Mouse (Mus musculus) forebrain, embryonic 13.5 days (tissue): ENCODE results near the gene Zfp94. TPM values are rescaled to one million over a fixed set of nuclear protein-coding genes. Genes with fewer than 3 reads are reported as not detected.

Experiments
- ATAC-seq: fragments of 200-750 bp; cut with Nextera tagmentation; 2 replicates; pipeline ENCODE4 v1.8.0; 2017
- H3K27ac ChIP-seq: fragments of 300-500 bp; sonication (generic); 2 replicates; pipeline ENCODE4 v1.5.1; 2015; ENCODE audit warnings: inconsistent platforms, mild to moderate bottlenecking, moderate library complexity
- H3K27me3 ChIP-seq: fragments of 300-500 bp; sonication (generic); 2 replicates; pipeline ENCODE4 v1.6.1; 2015; ENCODE audit warnings: mild to moderate bottlenecking, inconsistent platforms
- H3K36me3 ChIP-seq: fragments of 300-500 bp; sonication (generic); 2 replicates; pipeline ENCODE4 v1.6.1; 2015; ENCODE audit warnings: mild to moderate bottlenecking, inconsistent platforms; ENCODE audit not compliant: poor library complexity, severe bottlenecking
- H3K4me1 ChIP-seq: fragments of 300-500 bp; sonication (generic); 2 replicates; pipeline ENCODE4 v1.6.1; 2015; ENCODE audit warnings: inconsistent platforms
- H3K4me2 ChIP-seq: fragments of 300-500 bp; sonication (generic); 2 replicates; pipeline ENCODE4 v1.6.1; 2015; ENCODE audit warnings: inconsistent platforms, mild to moderate bottlenecking, moderate library complexity
- H3K4me3 ChIP-seq: fragments of 300-500 bp; sonication (generic); 2 replicates; pipeline ENCODE4 v1.5.1; 2015; ENCODE audit warnings: mild to moderate bottlenecking, inconsistent platforms
- H3K9ac ChIP-seq: fragments of 300-500 bp; sonication (generic); 2 replicates; pipeline ENCODE4 v1.6.1; 2015; ENCODE audit warnings: mild to moderate bottlenecking, inconsistent platforms
- H3K9me3 ChIP-seq: fragments of 300-500 bp; sonication (generic); replicated peaks from 2 replicates; pipeline ENCODE4 v1.6.1; 2016; ENCODE audit warnings: inconsistent platforms
- WGBS: fragments of 180-500 bp; shearing (Covaris S2); methylation state at CpG from one replicate; pipeline ENCODE4 v1.1.7; 2015; 5-methylcytosine and 5-hydroxymethylcytosine counted together
- polyA plus RNA-seq: library from polyadenylated mRNA; unstranded; fragments of >200 nt; fragmentation: Nextera tagmentation; extraction: Ambion mirVana; gene quantifications from 2 replicates; pipeline ENCODE4 v1.2.1, GENCODE M21; 2015

Zfp94 gene
- 20.1 and 20.9 TPM in 2 replicates for polyA plus RNA-seq

- Histone ChIP-seq H3K4me1 (peaks cover 12% of the 10 kb centered on the region), H3K36me3 (peaks cover 7% of the 10 kb centered on the region), H3K9ac (peak within 1 kb of the TSS; percentile 84), H3K4me2 (peak within 1 kb of the TSS; percentile 86), H3K27ac (peak within 1 kb of the TSS; percentile 72), H3K9me3 (no peaks in the 10 kb centered on the region), H3K27me3 (peaks cover 10% of the 10 kb centered on the region), H3K4me3 (peak within 1 kb of the TSS; percentile 64)
- WGBS: under 1% methylated on average over 33 of the region's 33 CpGs
- peak; percentile 97 for ATAC-seq
Observed at GRCm38 (mm10) chr7:24316567-24317092, at the start of gene Zfp94. Zfp94 (minus strand) TSS chr7:24316666.

DNA sequence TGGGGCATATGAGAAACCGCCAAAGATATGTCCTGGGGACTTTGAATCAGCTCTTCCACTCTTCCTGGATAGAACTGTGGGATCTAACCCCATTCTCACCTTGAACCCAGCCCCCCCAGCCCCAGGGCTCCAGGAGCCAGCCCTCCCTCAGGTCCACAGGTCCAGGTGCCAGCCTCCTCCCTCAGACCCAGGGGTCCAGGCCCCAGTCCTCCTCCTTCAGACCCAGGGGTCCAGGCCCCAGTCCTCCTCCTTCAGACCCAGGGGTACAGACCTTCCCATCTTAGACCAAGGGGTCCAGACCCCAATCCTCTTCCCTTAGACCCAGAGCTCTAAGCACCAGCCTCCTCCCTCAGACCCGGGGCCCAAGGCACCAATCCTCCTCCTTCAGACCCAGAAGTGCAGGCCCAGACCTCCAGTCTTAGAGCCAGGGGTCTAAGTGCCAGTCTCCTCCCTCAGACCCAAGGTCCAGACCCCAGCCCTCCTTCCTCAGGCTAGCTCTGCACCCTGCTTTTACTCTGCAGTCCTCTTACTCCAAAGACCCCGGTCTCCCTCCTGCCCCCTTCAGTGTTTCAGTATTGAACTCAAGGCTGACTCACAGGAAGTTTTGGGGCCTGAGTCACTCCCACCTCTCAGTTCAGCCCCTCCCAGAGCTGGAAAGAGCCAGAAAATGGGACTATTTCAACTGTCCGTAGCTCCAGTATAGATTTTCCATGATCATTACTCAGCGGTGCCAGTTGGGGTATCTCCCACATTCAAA is 49.0 kb upstream of the Zfp94 start:
- ATAC-seq: peak; percentile 48; the same call in 1 of the 2 replicates
- no peak overlapping the region for H3K4me3 ChIP-seq
- H3K36me3 ChIP-seq: no peaks in the 10 kb centered on the region
- 0 out of 2 replicates have a peak, but pooled peaks cover 5% of the 10 kb centered on the region for H3K27me3 ChIP-seq
- H3K4me2 ChIP-seq: no peak overlapping the region
- no peak overlapping the region for H3K27ac ChIP-seq
- no peak overlapping the region for H3K9ac ChIP-seq
- WGBS: 82% methylated on average over 5 of the region's 5 CpGs
- 0 out of 2 replicates have a peak, but pooled peaks cover 2% of the 10 kb centered on the region for H3K4me1 ChIP-seq
- 0 out of 2 replicates have a peak, but pooled peaks cover 4% of the 10 kb centered on the region for H3K9me3 ChIP-seq

- peak; percentile 80 for ATAC-seq
- 24% methylated on average over 10 of the region's 10 CpGs for WGBS
- no peak overlapping the region for H3K4me3 ChIP-seq
- no peak overlapping the region for H3K9ac ChIP-seq
- no peak overlapping the region for H3K27ac ChIP-seq
- no peaks in the 10 kb centered on the region for H3K36me3 ChIP-seq
- 0 out of 2 replicates have a peak, but pooled peaks cover 2% of the 10 kb centered on the region for H3K4me1 ChIP-seq
- H3K27me3 ChIP-seq: 0 out of 2 replicates have a peak, but pooled peaks cover 5% of the 10 kb centered on the region
- H3K4me2 ChIP-seq: no peak overlapping the region
- H3K9me3 ChIP-seq: 0 out of 2 replicates have a peak, but pooled peaks cover 4% of the 10 kb centered on the region
Observed at GRCm38 (mm10) chr7:24364827-24365226, 48.4 kb upstream of the Zfp94 start.

GRCm38 (mm10) chr7:24363228-24363627 is 46.8 kb upstream of the Zfp94 start:
- Histone ChIP-seq H3K4me2 (no peak overlapping the region), H3K27me3 (0 out of 2 replicates have a peak, but pooled peaks cover 5% of the 10 kb centered on the region), H3K36me3 (no peaks in the 10 kb centered on the region), H3K4me1 (0 out of 2 replicates have a peak, but pooled peaks cover 2% of the 10 kb centered on the region), H3K9ac (no peak overlapping the region), H3K27ac (no peak overlapping the region), H3K4me3 (no peak overlapping the region), H3K9me3 (0 out of 2 replicates have a peak, but pooled peaks cover 4% of the 10 kb centered on the region)
- no peak for ATAC-seq
- 25% methylated on average over 7 of the region's 7 CpGs for WGBS

DNA sequence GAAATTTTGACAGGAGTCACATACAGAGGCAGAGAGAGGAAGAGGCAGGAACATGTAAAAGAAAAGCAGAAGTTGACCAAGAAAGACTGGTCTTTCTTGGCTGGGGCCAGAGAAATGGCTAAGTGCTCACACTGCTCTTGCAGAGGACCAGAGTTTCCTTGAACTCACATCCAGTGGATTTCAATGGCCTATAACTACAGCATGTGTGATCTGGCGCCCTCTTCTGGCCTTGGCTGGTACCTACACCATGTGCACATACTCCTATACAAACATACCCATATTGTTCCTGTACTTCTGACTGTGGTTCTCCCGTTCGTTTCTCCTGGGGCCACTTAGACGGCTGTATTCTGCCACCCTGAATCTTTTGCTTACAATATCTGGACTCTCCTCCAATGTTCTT is 44.5 kb upstream of the Zfp94 start:
- ATAC-seq: no peak
- 0 out of 2 replicates have a peak, but pooled peaks cover 5% of the 10 kb centered on the region for H3K27me3 ChIP-seq
- no peaks in the 10 kb centered on the region for H3K36me3 ChIP-seq
- 0 out of 2 replicates have a peak, but pooled peaks cover 2% of the 10 kb centered on the region for H3K4me1 ChIP-seq
- H3K9ac ChIP-seq: no peak overlapping the region
- peaks cover 4% of the 10 kb centered on the region; the same call in 1 of the 2 replicates for H3K9me3 ChIP-seq
- H3K4me2 ChIP-seq: no peak overlapping the region
- no peak overlapping the region for H3K4me3 ChIP-seq
- no peak overlapping the region for H3K27ac ChIP-seq
- 70% methylated on average over 4 of the region's 4 CpGs for WGBS

GRCm38 (mm10) chr7:24359269-24359668 is 42.8 kb upstream of the Zfp94 start:
- H3K27me3 ChIP-seq: 0 out of 2 replicates have a peak, but pooled peaks cover 5% of the 10 kb centered on the region
- peaks cover 4% of the 10 kb centered on the region; the same call in 1 of the 2 replicates for H3K9me3 ChIP-seq
- ATAC-seq: no peak
- no peak overlapping the region for H3K27ac ChIP-seq
- H3K4me1 ChIP-seq: no peaks in the 10 kb centered on the region
- H3K4me2 ChIP-seq: no peak overlapping the region
- WGBS: 25% methylated on average over 9 of the region's 9 CpGs
- no peaks in the 10 kb centered on the region for H3K36me3 ChIP-seq
- H3K9ac ChIP-seq: no peak overlapping the region
- H3K4me3 ChIP-seq: no peak overlapping the region

DNA sequence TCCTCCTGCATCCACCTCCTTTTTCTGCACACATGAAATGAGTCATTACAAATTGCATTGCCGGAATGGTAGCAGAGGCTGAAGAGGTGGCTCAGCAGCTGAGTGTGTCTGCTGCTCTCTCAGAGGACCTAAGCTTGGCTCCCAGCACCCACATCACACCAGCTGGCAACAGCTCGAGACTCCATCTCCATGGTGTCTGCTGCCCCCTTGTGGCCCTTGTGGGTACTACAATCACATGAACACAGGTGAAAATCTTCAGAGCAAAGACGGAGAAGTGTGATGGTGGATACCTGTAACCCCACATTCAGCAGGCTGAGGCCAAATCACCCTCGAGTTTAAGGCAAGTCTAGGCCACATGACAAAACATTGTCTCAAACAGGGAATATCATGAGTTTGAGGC is 41.4 kb upstream of the Zfp94 start:
- H3K9ac ChIP-seq: no peak overlapping the region
- no peak for ATAC-seq
- 0 out of 2 replicates have a peak, but pooled peaks cover 3% of the 10 kb centered on the region for H3K27me3 ChIP-seq
- no peak overlapping the region for H3K4me3 ChIP-seq
- 50% methylated on average over 4 of the region's 4 CpGs for WGBS
- H3K27ac ChIP-seq: no peak overlapping the region
- no peaks in the 10 kb centered on the region for H3K4me1 ChIP-seq
- H3K9me3 ChIP-seq: peaks cover 4% of the 10 kb centered on the region; the same call in 1 of the 2 replicates
- H3K4me2 ChIP-seq: no peak overlapping the region
- H3K36me3 ChIP-seq: no peaks in the 10 kb centered on the region

- WGBS: 82% methylated on average over 10 of the region's 10 CpGs
Observed at GRCm38 (mm10) chr7:24356081-24356480, 39.6 kb upstream of the Zfp94 start.

GRCm38 (mm10) chr7:24355646-24356045 is 39.2 kb upstream of the Zfp94 start:
- no peaks in the 10 kb centered on the region for H3K4me1 ChIP-seq
- no peaks in the 10 kb centered on the region; the same call in none of the 2 replicates for H3K9me3 ChIP-seq
- no peak overlapping the region for H3K4me3 ChIP-seq
- H3K4me2 ChIP-seq: no peak overlapping the region
- 87% methylated on average over 6 of the region's 6 CpGs for WGBS
- peaks cover 4% of the 10 kb centered on the region; the same call in 1 of the 2 replicates for H3K27me3 ChIP-seq
- H3K9ac ChIP-seq: no peak overlapping the region
- H3K36me3 ChIP-seq: no peaks in the 10 kb centered on the region
- no peak for ATAC-seq
- H3K27ac ChIP-seq: no peak overlapping the region

More at GRCm38 (mm10) chr7:24356081-24356480, 39.6 kb upstream of the Zfp94 start:
- H3K4me3 ChIP-seq: no peak overlapping the region
- H3K9ac ChIP-seq: no peak overlapping the region
- peaks cover 4% of the 10 kb centered on the region; the same call in 1 of the 2 replicates for H3K27me3 ChIP-seq
- H3K9me3 ChIP-seq: peaks cover 3% of the 10 kb centered on the region
- ATAC-seq: no peak
- no peaks in the 10 kb centered on the region for H3K36me3 ChIP-seq
- H3K27ac ChIP-seq: no peak overlapping the region
- no peaks in the 10 kb centered on the region for H3K4me1 ChIP-seq
- H3K4me2 ChIP-seq: no peak overlapping the region

- H3K9me3 ChIP-seq: no peaks in the 10 kb centered on the region; the same call in 1 of the 2 replicates
- H3K27ac ChIP-seq: no peak within 1 kb of the TSS
- ATAC-seq: no peak
- H3K9ac ChIP-seq: no peak within 1 kb of the TSS
- H3K4me2 ChIP-seq: no peak within 1 kb of the TSS
- WGBS: 34% methylated on average over 6 of the region's 6 CpGs
- no peak within 1 kb of the TSS for H3K4me3 ChIP-seq
- no peaks in the 10 kb centered on the region for H3K36me3 ChIP-seq
- peaks cover 4% of the 10 kb centered on the region; the same call in 1 of the 2 replicates for H3K27me3 ChIP-seq
- H3K4me1 ChIP-seq: no peaks in the 10 kb centered on the region
Observed at GRCm38 (mm10) chr7:24348896-24349295, 32.4 kb upstream of the Zfp94 start, which contains the start of gene Lypd5. Lypd5 (plus strand) TSS chr7:24349196.

GRCm38 (mm10) chr7:24346444-24346843 is 30.0 kb upstream of the Zfp94 start:
- Histone ChIP-seq H3K36me3 (no peaks in the 10 kb centered on the region), H3K27ac (no peak overlapping the region), H3K4me3 (no peak overlapping the region), H3K4me2 (no peak overlapping the region), H3K27me3 (no peaks in the 10 kb centered on the region), H3K4me1 (no peaks in the 10 kb centered on the region), H3K9ac (no peak overlapping the region), H3K9me3 (no peaks in the 10 kb centered on the region)
- ATAC-seq: no peak
- WGBS: 66% methylated on average over 5 of the region's 5 CpGs

- Histone ChIP-seq H3K4me3 (no peak overlapping the region), H3K36me3 (no peaks in the 10 kb centered on the region), H3K27ac (no peak overlapping the region), H3K4me1 (no peaks in the 10 kb centered on the region), H3K9ac (no peak overlapping the region), H3K9me3 (no peaks in the 10 kb centered on the region), H3K27me3 (no peaks in the 10 kb centered on the region), H3K4me2 (no peak overlapping the region)
- WGBS: 74% methylated on average over 7 of the region's 7 CpGs
- ATAC-seq: no peak
Observed at GRCm38 (mm10) chr7:24343701-24344272, 27.3 kb upstream of the Zfp94 start.
